Mouse (Mus musculus) midbrain, embryonic 15.5 days (tissue): Measurements from ENCODE around the gene Drg2. TPM values are rescaled to one million over a fixed set of nuclear protein-coding genes. Genes with fewer than 3 reads are reported as not detected.

Source experiments
- ATAC-seq: fragments of 200-750 bp; cut with Nextera tagmentation; replicated peaks from 2 replicates; pipeline ENCODE4 v1.8.0; 2017; ENCODE audit warnings: moderate TSS enrichment
- H3K27ac ChIP-seq: fragments of 300-500 bp; sonication (generic); 2 replicates; pipeline ENCODE4 v1.5.1; 2015; ENCODE audit warnings: mild to moderate bottlenecking, inconsistent platforms
- H3K27me3 ChIP-seq: fragments of 300-500 bp; sonication (generic); replicated peaks from 2 replicates; pipeline ENCODE4 v1.6.1; 2015; ENCODE audit warnings: inconsistent platforms
- H3K36me3 ChIP-seq: fragments of 300-500 bp; sonication (generic); replicated peaks from 2 replicates; pipeline ENCODE4 v1.6.1; 2015; ENCODE audit warnings: inconsistent platforms
- H3K4me1 ChIP-seq: fragments of 300-500 bp; sonication (generic); 2 replicates; pipeline ENCODE4 v1.6.1; 2015; ENCODE audit warnings: inconsistent platforms
- H3K4me2 ChIP-seq: fragments of 300-500 bp; sonication (generic); 2 replicates; pipeline ENCODE4 v1.6.1; 2015; ENCODE audit warnings: inconsistent platforms, mild to moderate bottlenecking, moderate library complexity
- H3K4me3 ChIP-seq: fragments of 300-500 bp; sonication (generic); 2 replicates; pipeline ENCODE4 v1.5.1; 2015; ENCODE audit warnings: mild to moderate bottlenecking, inconsistent platforms
- H3K9ac ChIP-seq: fragments of 300-500 bp; sonication (generic); 2 replicates; pipeline ENCODE4 v1.6.1; 2015; ENCODE audit warnings: mild to moderate bottlenecking, inconsistent platforms
- H3K9me3 ChIP-seq: fragments of 300-500 bp; sonication (generic); 2 replicates; pipeline ENCODE4 v1.6.1; 2016; ENCODE audit warnings: inconsistent platforms
- WGBS: fragments of 180-500 bp; shearing (Covaris S2); methylation state at CpG from one replicate; pipeline ENCODE4 v1.1.7; 2015; ENCODE audit warnings: mixed read lengths; 5-methylcytosine and 5-hydroxymethylcytosine counted together
- polyA plus RNA-seq: library from polyadenylated mRNA; unstranded; fragments of >200 nt; fragmentation: Nextera tagmentation; extraction: Ambion mirVana; gene quantifications from 2 replicates; pipeline ENCODE4 v1.2.1, GENCODE M21; 2015

The Drg2 gene
- polyA plus RNA-seq, 1 experiment from 2014 or later = 97.5 TPM

DNA sequence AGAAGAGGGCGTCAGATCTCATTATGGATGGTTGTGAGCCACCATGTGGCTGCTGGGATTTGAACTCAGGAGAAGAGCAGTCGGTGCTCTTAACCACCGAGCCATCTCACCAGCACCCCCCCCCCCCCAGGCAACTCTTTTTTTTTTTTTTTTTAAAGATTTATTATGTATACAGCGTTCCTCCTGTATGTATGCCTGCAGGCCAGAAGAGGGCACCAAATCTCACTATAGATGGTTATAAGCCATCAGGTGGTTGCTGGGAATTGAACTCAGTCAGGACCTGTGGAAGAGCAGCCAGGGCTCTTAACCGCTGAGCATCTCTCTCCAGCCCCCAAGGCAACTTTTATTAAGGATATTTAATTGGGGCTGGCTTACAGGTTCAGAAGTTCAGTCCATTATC is 20.1 kb downstream of the Drg2 start:
- H3K27me3 ChIP-seq = no peaks in the 10 kb centered on the region
- no peak overlapping the region for H3K4me2 ChIP-seq
- H3K9me3 ChIP-seq = no peaks in the 10 kb centered on the region
- H3K27ac ChIP-seq = no peak overlapping the region
- H3K36me3 ChIP-seq = 0 out of 2 replicates have a peak, but pooled peaks cover 4% of the 10 kb centered on the region
- H3K4me3 ChIP-seq = no peak overlapping the region
- WGBS = 81% methylated on average over 5 of the region's 5 CpGs
- no peak for ATAC-seq
- no peak overlapping the region for H3K9ac ChIP-seq
- no peaks in the 10 kb centered on the region for H3K4me1 ChIP-seq

DNA sequence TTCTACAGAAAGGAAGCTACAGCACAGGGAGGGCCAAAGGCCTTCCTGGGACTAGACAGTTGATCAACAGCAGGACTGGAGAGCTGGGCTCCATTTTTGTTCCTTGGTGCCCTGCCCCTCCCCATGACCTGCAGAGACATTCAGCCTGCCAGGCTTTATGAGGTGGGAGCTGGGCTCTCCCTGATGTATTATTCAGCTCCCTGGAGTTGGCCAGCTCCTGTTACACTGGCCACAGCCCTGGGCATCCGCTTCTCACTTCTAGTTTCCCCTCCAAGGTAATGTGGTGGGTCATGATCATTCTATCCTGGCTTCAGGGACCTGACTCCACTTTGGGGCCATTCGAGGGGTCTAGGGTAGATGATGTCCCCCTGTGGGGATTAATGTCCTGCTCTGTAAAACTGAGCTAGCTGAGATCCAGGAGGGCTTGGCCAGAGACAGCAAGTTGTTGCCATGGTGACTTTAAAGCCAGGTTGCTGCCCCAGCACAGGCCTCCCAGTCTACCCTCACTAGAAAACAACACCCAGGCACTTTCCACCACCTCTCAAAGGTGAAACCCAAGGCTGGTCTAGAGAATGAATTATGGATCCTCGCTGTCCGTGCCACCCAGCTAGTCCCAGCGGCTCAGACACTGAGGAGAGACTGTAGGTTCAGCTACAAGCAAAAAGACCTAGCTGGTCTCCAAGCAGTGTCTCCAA is 21.4 kb downstream of the Drg2 start:
- WGBS = 93% methylated on average over 5 of the region's 5 CpGs

DNA sequence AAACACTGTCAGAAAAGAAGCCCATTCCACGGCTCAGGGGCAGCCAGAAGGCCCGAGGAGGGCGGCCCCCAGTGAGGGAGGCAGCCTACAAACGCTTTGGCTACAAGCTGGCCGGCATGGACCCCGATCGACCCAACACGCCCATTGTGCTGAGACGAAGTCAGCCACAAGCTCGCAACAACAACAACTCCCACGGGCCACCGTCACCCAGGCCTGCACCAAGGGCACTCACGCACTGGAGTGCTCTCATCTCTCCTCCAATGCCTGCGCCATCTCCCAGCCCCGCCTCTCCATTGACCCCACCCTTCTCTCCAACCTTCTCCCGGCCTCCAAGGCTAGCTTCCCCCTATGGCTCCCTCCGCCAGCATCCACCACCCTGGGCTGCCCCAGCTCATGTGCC is 23.7 kb downstream of the Drg2 start:
- no peak for ATAC-seq
- H3K27ac ChIP-seq = no peak overlapping the region
- no peaks in the 10 kb centered on the region for H3K4me1 ChIP-seq
- no peak overlapping the region for H3K4me3 ChIP-seq
- 42% methylated on average over 17 of the region's 17 CpGs for WGBS
- no peak overlapping the region for H3K9ac ChIP-seq
- H3K36me3 ChIP-seq = no peaks in the 10 kb centered on the region
- H3K4me2 ChIP-seq = no peak overlapping the region
- H3K9me3 ChIP-seq = no peaks in the 10 kb centered on the region
- H3K27me3 ChIP-seq = no peaks in the 10 kb centered on the region

More for the DNA sequence above, 21.4 kb downstream of the Drg2 start:
- H3K27ac ChIP-seq = no peak overlapping the region
- H3K4me1 ChIP-seq = no peaks in the 10 kb centered on the region
- H3K4me3 ChIP-seq = no peak overlapping the region
- no peak overlapping the region for H3K4me2 ChIP-seq
- no peaks in the 10 kb centered on the region for H3K27me3 ChIP-seq
- H3K36me3 ChIP-seq = no peaks in the 10 kb centered on the region
- no peak for ATAC-seq
- H3K9ac ChIP-seq = no peak overlapping the region
- no peaks in the 10 kb centered on the region for H3K9me3 ChIP-seq

DNA sequence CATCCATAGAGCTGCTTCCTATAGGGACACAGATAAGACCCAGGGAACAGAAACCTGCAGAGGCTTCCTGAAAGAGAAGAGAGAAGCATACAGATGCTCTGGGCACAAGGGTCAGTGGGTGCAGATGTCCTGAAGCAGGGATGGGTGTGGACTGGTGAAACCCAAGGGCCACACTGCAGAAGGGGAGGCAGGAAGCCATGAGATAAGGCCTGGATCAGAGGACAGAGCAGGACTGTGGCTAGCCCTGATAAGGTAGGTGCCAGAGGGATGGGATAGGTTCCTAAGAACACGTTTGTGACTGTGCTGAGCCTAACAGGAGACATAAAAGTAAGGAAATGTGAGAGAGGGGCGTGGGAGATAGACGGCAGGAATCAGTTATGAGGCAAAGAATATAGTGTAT is 31.9 kb downstream of the Drg2 start:
- H3K4me1 ChIP-seq = no peaks in the 10 kb centered on the region
- no peak overlapping the region for H3K4me2 ChIP-seq
- no peak overlapping the region for H3K27ac ChIP-seq
- H3K4me3 ChIP-seq = no peak overlapping the region
- H3K9me3 ChIP-seq = no peaks in the 10 kb centered on the region
- no peaks in the 10 kb centered on the region for H3K36me3 ChIP-seq
- no peak for ATAC-seq
- 77% methylated on average over 3 of the region's 3 CpGs for WGBS
- no peaks in the 10 kb centered on the region for H3K27me3 ChIP-seq
- H3K9ac ChIP-seq = no peak overlapping the region

DNA sequence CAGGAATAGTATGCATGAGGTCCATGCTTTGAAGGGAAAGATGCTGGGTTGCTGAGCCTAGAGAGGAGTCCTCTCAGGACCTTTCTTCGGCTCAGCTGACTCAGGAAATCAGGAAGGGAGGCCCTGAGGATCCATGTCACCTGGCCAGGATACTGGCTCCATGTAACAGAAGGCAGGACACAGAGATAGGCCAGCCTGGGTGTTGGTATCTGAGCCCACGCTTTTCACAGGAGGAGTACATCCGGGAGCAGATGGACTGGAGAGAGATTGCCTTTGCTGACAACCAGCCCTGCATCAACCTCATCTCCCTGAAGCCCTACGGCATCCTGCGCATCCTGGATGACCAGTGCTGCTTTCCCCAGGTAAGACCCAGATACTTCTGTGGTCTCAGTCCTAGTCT is 38.3 kb downstream of the Drg2 start:
- Histone ChIP-seq H3K27ac (no peak overlapping the region), H3K36me3 (no peaks in the 10 kb centered on the region), H3K4me3 (no peak overlapping the region), H3K4me1 (no peaks in the 10 kb centered on the region), H3K27me3 (no peaks in the 10 kb centered on the region), H3K9ac (no peak overlapping the region), H3K9me3 (no peaks in the 10 kb centered on the region), H3K4me2 (no peak overlapping the region)
- 93% methylated on average over 5 of the region's 5 CpGs for WGBS
- no peak for ATAC-seq

DNA sequence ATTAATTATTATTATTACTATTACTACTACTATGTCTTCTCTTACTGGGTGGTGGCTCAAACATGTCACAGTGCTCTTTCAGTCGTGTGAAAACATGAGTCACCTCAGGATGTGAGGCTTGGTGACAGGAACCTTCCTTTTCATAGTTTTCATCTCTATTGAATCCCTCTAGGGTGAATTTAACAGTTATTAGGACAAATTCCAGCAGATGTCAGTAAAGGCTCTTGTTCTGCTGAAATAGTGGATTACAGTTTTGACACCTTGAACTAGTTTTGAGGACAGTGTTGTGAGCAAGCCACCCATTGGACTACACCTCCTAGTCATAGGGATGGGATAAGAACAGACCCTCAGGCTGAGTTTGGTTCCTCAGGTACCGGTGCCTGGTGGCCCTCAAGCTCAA is 41.3 kb downstream of the Drg2 start:
- Histone ChIP-seq H3K4me2 (no peak overlapping the region), H3K9me3 (no peaks in the 10 kb centered on the region), H3K27ac (no peak overlapping the region), H3K4me3 (no peak overlapping the region), H3K9ac (no peak overlapping the region), H3K27me3 (no peaks in the 10 kb centered on the region), H3K4me1 (no peaks in the 10 kb centered on the region), H3K36me3 (no peaks in the 10 kb centered on the region)
- ATAC-seq = no peak
- 67% methylated on average over 2 of the region's 2 CpGs for WGBS

DNA sequence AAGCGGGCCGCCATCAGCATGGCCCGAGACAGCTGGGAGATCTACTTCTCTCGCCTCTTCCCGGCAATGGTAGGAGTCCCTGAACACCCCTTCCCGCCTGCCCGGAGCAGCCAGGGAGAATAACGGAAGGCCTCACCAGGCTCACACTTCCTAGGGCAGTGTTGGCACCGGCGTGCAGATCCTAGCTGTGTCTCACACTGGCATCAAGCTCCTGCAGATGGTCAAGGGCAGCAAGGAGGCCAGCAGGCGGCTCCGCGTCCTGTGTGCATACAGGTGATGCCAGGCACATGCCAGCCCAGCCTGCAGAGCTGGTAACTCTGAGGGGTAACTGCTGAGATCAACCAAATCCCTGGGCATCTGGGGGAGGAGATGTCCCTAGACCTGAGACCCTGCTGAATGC is 52.9 kb downstream of the Drg2 start:
- no peak for ATAC-seq
- 87% methylated on average over 13 of the region's 13 CpGs for WGBS
- Histone ChIP-seq H3K4me2 (no peak overlapping the region), H3K27ac (no peak overlapping the region), H3K9ac (no peak overlapping the region), H3K27me3 (peaks cover 21% of the 10 kb centered on the region), H3K4me3 (no peak overlapping the region), H3K36me3 (no peaks in the 10 kb centered on the region), H3K9me3 (no peaks in the 10 kb centered on the region), H3K4me1 (peaks cover 12% of the 10 kb centered on the region)

DNA sequence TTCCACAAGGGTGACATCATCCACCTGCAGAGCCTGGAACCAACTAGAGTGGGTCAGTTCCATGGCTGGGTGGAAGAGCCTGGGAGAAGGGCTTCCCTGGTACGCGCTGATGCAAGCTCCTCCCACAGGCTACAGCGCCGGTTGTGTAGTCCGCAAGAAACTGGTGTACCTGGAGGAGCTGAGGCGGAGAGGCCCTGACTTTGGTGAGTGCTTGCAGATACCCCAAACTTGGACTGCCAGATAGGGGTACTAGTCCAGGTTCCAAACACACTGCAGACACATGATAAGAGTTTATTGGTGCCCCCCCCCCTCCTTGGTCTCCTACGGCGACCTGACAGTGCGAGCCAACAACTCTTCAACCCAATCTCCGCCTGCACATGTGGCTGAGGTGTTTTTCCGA is 54.6 kb downstream of the Drg2 start:
- Histone ChIP-seq H3K27me3 (peaks cover 21% of the 10 kb centered on the region), H3K4me3 (peak overlapping the region; percentile 33), H3K4me2 (peak overlapping the region; percentile 66), H3K4me1 (peaks cover 12% of the 10 kb centered on the region), H3K36me3 (no peaks in the 10 kb centered on the region), H3K9me3 (no peaks in the 10 kb centered on the region), H3K9ac (no peak overlapping the region), H3K27ac (no peak overlapping the region)
- WGBS = 6% methylated on average over 11 of the region's 11 CpGs
- no peak for ATAC-seq

DNA sequence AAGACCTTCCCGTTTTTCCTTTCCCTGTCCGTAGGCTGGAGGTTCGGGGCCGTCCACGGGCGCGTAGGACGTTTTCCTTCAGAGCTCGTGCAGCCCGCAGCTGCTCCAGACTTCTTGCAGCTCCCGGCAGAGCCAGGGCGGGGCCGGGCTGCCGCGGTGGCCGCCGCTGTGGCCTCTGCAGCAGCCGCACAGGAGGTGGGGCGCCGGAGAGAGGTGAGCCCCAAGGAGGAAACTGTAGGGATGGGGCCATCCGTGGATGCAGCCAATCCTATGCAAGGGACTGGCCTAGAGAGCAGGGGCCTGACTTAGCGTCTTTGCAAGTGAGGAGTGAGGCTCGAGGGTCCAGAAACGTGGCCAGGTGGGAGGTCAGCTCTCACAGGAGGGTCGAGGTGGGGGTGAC is 55.1 kb downstream of the Drg2 start:
- peak overlapping the region; percentile 7 for H3K9ac ChIP-seq
- no peaks in the 10 kb centered on the region for H3K9me3 ChIP-seq
- H3K4me2 ChIP-seq = peak overlapping the region; percentile 66
- under 1% methylated on average over 25 of the region's 25 CpGs for WGBS
- H3K4me1 ChIP-seq = peaks cover 12% of the 10 kb centered on the region
- ATAC-seq = no peak
- no peaks in the 10 kb centered on the region for H3K36me3 ChIP-seq
- peaks cover 21% of the 10 kb centered on the region for H3K27me3 ChIP-seq
- no peak overlapping the region for H3K27ac ChIP-seq
- peak overlapping the region; percentile 33 for H3K4me3 ChIP-seq

DNA sequence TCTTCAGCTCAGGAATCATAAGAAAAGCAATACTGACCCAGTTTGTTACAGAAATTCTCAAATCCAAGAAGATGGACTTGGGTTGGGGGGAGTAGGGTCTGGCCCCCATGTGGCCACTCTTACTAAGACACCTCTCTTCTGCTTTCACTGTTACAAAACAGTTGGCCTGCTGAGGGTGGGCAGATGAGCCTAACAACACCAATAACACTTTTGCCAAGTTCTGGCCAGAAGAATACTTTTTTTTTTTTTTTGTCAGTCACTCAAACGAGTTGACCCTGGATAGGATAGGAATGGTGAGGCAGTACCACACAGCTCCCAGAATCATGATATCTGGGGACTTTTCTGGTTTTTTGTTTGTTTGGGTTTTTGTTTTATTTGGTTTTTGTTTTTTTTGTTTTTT is 57.5 kb downstream of the Drg2 start:
- H3K27me3 ChIP-seq = peaks cover 21% of the 10 kb centered on the region
- H3K36me3 ChIP-seq = no peaks in the 10 kb centered on the region
- H3K4me3 ChIP-seq = no peak overlapping the region
- peaks cover 12% of the 10 kb centered on the region for H3K4me1 ChIP-seq
- H3K9ac ChIP-seq = no peak overlapping the region
- no peak overlapping the region for H3K4me2 ChIP-seq
- 89% methylated on average over 1 of the region's 1 CpGs for WGBS
- ATAC-seq = no peak
- no peaks in the 10 kb centered on the region for H3K9me3 ChIP-seq
- no peak overlapping the region for H3K27ac ChIP-seq

DNA sequence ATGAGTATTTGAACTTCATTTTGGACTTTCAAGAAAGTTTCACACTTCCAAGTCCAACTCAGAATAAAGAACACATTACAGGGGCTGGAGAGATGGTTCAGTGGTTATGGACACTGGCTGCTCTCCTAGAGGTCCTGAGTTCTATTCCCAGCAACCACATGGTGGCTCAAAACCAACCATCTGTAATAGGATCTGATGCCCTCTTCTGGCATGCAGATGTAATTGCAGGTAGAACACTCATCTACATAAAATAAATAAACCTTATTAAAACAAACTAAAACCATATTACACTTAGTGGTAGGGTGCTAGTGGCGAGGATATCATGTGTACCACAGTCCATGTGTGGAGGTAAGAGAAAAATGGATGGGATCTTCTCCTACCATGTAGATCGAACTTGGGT is 58.1 kb downstream of the Drg2 start:
- Histone ChIP-seq H3K27me3 (peaks cover 21% of the 10 kb centered on the region), H3K27ac (no peak overlapping the region), H3K36me3 (no peaks in the 10 kb centered on the region), H3K4me1 (peaks cover 12% of the 10 kb centered on the region), H3K9ac (no peak overlapping the region), H3K9me3 (no peaks in the 10 kb centered on the region), H3K4me3 (no peak overlapping the region), H3K4me2 (no peak overlapping the region)
- WGBS = 84% methylated on average over 2 of the region's 2 CpGs
- no peak for ATAC-seq

DNA sequence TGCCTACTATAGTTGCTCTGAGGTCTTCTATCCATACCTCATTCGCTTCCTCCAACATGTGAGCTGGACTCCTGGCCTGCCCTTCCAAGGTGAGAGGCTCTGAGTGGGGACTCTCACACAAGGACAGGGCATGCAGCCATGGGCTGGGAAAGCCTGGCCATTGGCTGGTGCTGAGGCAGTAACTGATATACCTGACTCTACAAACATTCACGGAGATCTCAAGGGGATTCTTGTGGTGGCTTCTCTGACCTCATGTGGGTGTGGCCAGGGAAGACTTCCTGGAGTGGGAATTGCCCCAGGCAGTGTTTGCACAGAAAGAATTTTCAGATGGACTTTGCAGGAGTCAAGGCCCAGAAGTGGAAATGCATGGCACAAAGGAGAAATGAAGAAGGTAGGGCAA is 60.5 kb downstream of the Drg2 start:
- H3K27ac ChIP-seq = no peak overlapping the region
- H3K27me3 ChIP-seq = peaks cover 9% of the 10 kb centered on the region
- 72% methylated on average over 2 of the region's 2 CpGs for WGBS
- H3K4me2 ChIP-seq = no peak overlapping the region
- no peak overlapping the region for H3K4me3 ChIP-seq
- no peak for ATAC-seq
- peaks cover under 1% of the 10 kb centered on the region; the same call in 1 of the 2 replicates for H3K4me1 ChIP-seq
- no peaks in the 10 kb centered on the region for H3K9me3 ChIP-seq
- no peak overlapping the region for H3K9ac ChIP-seq
- no peaks in the 10 kb centered on the region for H3K36me3 ChIP-seq

DNA sequence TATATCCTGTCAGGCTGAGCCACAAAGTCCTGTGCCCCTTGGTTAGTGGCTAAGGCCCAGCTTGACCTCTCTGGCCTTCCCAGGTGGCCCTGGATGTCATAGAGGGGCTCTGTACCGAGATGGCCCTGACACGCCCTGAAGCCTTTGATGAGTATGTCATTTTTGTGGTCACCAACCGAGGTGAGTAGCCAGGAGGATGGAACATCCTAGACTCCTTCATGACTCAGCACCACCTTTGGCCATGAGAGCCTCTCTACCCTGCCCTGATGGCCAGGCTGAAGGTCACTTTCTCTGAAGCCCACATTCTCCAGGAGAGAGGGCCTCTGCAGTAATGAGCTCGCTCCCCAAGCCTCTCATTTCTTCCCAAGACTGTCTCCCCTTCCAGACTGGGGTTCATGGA is 63.9 kb downstream of the Drg2 start:
- Histone ChIP-seq H3K4me2 (no peak overlapping the region), H3K36me3 (no peaks in the 10 kb centered on the region), H3K9ac (no peak overlapping the region), H3K27ac (no peak overlapping the region), H3K9me3 (no peaks in the 10 kb centered on the region), H3K4me1 (no peaks in the 10 kb centered on the region), H3K4me3 (no peak overlapping the region), H3K27me3 (no peaks in the 10 kb centered on the region)
- 79% methylated on average over 4 of the region's 4 CpGs for WGBS
- no peak for ATAC-seq
